Mouse (Mus musculus) adrenal gland, postnatal 10 days (tissue): ENCODE measurements around the gene Soat1. TPM values are rescaled to one million over a fixed set of nuclear protein-coding genes. Genes with fewer than 3 reads are reported as not detected.
"Not testable (repeated sequence)": the region's sequence is repeated elsewhere in the genome, so short reads cannot be mapped to it uniquely, and the experiment has no call there.

ENCODE experiments used
- DNase-seq: peaks from one replicate; pipeline ENCODE4 v3.0.0; 2021; ENCODE audit warnings: mixed read lengths
- long read RNA-seq, 2 experiments: library from polyadenylated mRNA; stranded (forward); transcript quantifications; one replicate each; pipeline ENCODE4 v2.0.0; 2021
- total RNA-seq, 2 experiments: library from RNA; stranded (reverse); gene quantifications; 2 replicates each; pipeline ENCODE4 v1.2.3; 2021

Gene Soat1
- 100 to 1,000 TPM; 353 to 427 TPM for total RNA-seq
- long read RNA-seq, experiment 1, full-length matches to known transcripts = 91 of 135 reads
- long read RNA-seq, experiment 1, partial matches to known transcripts = 29 of 135 reads
- long read RNA-seq, experiment 1, other reads (novel, unspliced or antisense) = 15 of 135 reads
- long read RNA-seq, experiment 2, full-length matches to known transcripts = 69 of 90 reads
- long read RNA-seq, experiment 2, partial matches to known transcripts = 3 of 90 reads
- long read RNA-seq, experiment 2, other reads (novel, unspliced or antisense) = 18 of 90 reads

DNA sequence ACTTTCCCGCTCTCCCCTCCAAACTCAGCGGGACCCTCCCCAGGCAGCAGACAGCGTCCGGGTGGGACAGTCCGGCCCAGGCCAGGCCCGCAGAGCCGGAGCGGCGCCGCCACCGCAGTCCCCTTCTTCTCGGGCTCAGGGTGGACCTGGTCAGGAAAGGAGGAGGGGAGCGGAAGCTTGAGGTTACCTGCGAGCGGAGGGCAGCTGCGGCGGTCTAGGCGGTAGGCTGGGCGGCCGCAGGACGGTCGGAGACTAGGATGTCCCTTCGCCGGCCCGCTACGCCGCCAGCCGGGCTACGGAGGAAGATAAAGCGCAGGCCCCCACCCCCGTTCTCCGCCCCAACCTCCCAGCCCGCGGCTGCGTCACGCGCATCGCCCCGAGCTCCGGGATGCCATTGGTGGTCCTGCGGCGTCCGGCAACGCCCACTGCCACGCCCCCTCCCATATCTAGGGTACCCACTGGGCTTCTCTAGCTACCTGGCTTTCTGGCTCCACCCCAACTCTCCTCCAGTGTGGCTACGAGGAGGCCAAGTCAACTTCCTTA lies at the start of gene Soat1:
Gene Soat1 (minus strand): TSS at position 371 of the 543 bp plus-strand sequence.
- DNase-seq = peak; percentile 94

DNA sequence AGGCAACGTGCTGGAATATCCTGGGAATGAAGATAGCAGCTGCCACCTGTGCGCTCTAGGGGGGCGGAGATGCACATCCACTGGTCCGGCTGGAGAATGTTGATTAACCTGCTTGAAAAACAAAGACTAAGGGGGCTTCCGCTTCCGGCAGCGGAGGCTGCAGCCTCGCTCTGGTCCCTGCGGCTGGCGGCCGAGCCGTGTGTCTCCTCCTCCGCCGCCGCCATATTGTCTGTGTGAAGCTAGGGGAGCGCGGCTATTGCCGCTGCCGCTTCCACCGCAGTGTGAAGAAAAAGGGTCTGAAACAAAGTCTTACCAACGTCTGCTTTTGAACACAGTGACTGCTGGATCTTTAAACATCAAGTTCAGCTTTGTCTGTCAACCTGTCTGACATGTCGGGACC lies 49.7 kb upstream of the Soat1 start, which contains the start of gene Gm10031:
Gene Gm10031 (plus strand): TSS at position 171 of the 400 bp plus-strand sequence.
- not testable (repeated sequence) for DNase-seq

DNA sequence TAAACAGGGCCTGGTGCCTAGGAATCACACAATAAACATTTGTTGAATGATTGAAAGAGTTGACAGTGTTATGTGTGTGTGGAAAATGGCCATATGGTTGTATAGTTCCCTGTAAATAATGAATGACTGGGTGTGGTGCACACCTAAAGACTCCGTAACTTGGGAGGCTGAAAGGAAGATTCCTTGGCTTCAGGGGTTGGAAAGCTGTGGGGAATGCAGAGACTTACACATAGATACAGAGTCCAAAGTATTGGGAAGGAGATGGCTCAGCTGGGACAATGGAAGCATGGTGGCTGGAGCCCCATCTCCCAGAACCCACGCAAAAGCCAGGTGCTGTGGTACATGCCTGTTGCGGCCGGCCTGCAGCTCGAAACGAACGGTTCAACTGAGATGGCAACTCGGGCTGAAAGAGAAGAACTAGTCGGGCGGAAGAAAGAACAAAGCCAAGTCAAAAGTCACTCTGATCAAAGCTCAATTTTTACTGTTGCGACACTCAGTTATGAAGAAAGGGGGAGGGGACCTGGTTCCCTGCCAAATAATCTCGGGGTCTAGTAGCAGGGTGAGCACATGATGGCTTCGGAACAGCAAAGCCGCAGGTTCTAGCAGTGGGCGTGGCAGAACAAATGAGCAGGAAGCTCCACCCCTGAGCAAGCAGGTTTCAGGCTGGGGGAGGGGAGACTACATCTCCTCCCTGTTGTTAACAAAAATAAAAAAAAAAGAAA lies 47.8 kb upstream of the Soat1 start:
- DNase-seq = peak; percentile 55

- no peak for DNase-seq
Observed at GRCm38 (mm10) chr1:156520136-156520780, 46.1 kb upstream of the Soat1 start.

GRCm38 (mm10) chr1:156507753-156508152 lies 33.6 kb upstream of the Soat1 start:
- DNase-seq = no peak

DNA sequence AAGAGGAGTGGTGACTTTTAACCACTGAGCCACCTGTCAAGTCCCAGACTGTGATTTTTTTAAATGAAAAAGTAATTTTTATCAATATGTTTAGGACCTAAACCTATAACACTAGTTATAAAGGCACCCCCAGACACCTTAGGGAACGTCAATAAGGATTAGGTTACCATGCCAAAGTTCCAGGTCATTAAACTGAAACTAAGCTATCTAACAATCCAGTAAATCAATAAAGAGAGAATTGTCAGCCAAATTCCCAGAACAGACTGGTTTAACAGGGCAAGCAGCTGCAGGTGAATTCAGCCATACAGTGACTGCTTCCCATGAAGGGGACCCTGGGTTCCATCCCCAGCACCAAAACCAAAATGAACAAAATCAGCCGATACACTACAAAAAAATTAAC lies 31.8 kb upstream of the Soat1 start:
- DNase-seq = no peak

DNA sequence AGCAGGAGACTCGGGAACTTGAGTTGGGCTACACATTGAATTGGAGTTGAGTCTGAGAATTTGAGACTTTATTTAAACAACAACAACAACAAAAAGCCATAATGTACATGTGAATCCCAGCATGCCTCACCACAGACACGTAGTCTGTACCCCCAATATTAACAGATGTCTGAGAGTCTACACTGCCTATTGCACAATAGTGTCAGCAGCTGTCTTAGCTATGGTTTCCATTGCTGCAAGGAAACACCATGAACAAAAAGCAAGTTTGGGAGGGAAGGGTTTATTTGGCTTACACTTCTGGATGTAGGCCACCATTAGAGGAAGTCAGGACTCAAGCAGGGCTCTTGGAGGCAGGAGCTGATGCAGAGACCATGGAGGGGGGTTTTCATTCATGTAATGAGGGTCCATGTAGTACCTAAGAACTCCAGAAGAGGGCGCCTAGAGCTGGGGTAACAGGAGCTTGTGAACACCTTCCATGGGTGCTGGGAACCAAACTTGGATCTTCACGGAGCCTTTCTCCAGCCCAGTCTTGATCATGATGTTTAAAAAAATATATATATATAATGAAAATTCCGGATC lies 30.9 kb upstream of the Soat1 start:
- no peak for DNase-seq

DNA sequence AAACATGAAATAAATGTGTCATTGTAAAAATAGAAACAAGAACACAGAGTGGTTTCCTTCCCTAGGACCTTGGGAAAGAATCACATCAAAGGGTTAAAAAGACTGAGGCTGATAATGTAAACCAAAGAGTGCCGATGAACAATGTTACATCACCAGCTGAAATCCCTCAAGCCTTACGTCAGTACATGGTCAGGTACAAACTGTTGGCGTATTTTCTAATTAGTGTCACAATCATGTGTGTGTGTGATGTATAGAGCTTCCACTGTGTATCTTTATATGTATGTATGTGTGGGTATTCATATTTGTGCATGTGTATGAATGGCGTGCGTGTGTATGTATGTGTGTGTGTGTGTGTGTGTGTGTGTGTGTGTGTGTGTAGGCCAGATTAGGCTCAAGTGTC lies 22.8 kb upstream of the Soat1 start:
- DNase-seq = no peak

GRCm38 (mm10) chr1:156495025-156495424 lies 20.9 kb upstream of the Soat1 start:
- no peak for DNase-seq

DNA sequence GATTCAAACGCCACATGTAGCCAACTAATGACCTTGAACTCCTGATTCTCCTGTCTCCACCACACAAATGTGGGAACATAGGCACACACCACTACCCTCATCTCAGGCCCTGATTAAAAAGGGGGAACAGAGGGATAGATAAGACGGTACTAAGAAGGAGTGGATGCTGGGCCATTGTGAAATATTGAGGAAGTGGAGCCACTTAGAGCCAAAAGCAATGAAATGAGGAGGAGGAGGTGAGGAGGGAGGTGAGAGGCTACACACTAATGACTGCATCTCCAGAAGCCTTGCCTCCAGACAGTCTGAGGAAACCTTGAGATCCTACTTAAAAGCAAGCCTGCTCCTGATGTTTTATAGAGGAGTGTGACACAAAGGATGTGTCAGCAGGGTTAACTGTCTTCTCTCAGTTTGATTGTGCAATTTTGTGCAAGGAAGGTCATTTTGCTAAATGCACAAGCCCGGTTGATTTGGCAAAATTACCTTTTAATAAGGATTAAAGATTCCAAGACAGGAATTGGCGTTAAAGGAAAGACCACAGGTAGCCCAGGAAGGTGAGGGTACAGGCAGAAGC lies 17.2 kb upstream of the Soat1 start:
- no peak for DNase-seq

GRCm38 (mm10) chr1:156488031-156488430 lies 13.9 kb upstream of the Soat1 start:
- DNase-seq = no peak

- no peak for DNase-seq
Observed at GRCm38 (mm10) chr1:156487498-156487897, 13.4 kb upstream of the Soat1 start.

DNA sequence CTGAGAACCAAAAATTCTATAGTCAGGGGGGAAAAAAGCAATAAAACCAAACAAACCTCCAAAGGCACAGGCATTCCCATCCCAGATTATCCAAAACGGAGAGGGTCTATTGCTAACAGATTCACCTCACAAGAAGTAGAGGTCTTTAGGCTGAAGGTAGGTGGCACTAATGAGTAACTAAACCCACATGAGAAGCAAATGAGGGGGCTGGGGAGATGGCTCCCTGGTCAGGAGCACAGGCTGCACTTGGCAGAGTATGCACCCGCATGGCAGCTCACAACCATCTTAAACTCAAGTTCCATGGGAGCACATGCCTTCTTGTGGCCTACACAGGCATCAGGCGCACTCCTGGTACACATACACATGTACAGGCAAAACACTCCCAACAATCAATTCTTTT lies 7.7 kb upstream of the Soat1 start:
- no peak for DNase-seq

- DNase-seq = no peak
Observed at GRCm38 (mm10) chr1:156476535-156476934, 2.4 kb upstream of the Soat1 start.

GRCm38 (mm10) chr1:156476016-156476415 lies 1.9 kb upstream of the Soat1 start:
- DNase-seq = peak; percentile 50

- DNase-seq = no peak
Observed at GRCm38 (mm10) chr1:156474854-156475253, 723 bp upstream of the Soat1 start.

DNA sequence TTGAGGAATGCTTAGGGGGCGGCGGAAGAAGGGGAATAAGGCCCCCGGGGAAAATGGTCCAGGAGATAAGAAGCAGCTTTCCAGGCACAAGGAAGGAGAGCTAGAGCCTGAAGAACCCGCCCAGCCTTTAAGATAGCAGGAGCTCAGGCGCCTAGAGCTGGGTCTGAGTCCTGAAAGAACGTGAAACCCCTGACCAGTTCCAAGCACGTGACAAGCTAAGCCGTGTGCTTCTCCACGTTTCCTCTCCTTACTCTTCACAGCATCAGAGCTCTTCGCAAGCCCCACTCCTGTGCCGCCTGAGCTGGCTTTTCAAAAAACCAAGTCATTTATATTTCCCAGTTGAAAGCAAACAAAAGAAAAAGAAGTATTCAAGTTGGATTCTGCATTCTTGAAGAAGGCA lies 1.1 kb downstream of the Soat1 start:
- DNase-seq = no peak

GRCm38 (mm10) chr1:156471955-156472354 lies 2.2 kb downstream of the Soat1 start:
- no peak for DNase-seq

- DNase-seq = no peak
Observed at GRCm38 (mm10) chr1:156471071-156471470, 3.1 kb downstream of the Soat1 start.

DNA sequence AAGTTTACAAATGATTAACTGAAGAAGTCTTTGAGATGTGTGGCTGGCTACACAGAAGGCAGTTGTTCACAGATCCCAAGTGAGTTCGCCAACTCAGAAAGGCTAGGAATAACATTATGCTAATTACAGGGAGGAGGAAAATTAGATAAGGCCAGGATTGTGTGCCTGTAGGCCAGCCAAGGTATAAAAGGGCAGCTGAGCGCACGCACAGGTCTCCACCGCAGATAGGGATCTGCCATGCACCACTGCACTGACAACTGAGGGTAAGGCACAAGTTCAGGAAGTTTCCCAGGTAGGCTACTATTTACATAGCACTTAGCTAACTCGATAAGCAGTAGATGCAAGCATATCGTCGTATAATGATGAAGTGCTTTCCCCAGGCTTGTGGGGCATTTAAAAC lies 3.6 kb downstream of the Soat1 start:
- no peak for DNase-seq

DNA sequence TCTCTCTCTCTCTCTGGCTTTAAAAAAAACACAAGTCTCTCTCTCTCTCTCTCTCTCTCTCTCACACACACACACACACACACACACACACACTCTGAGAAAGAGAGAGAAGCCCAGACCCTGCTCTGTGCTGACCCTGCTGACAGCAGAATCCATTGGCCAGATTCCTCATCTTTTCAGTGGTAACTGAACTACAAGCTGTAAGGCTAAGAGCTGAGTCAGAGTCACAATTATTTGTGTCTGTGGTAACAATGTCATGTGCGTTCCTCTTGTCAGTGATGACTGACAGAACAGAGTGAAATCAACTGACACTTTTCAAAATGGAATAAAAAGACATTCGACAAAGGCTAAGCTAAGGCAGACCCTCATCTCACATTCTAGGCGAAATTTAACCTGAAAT lies 5.6 kb downstream of the Soat1 start:
- no peak for DNase-seq

GRCm38 (mm10) chr1:156467655-156468255 lies 6.4 kb downstream of the Soat1 start:
- no peak for DNase-seq
